Mouse (Mus musculus) fibroblast of lung, adult 2 months (primary cell): Measurements from ENCODE around the gene Uchl5.

Experiments
- DNase-seq: peaks from one replicate; pipeline ENCODE4 v3.0.0-alpha.2; 2011; ENCODE audit warnings: low read depth

Uchl5 gene

DNA sequence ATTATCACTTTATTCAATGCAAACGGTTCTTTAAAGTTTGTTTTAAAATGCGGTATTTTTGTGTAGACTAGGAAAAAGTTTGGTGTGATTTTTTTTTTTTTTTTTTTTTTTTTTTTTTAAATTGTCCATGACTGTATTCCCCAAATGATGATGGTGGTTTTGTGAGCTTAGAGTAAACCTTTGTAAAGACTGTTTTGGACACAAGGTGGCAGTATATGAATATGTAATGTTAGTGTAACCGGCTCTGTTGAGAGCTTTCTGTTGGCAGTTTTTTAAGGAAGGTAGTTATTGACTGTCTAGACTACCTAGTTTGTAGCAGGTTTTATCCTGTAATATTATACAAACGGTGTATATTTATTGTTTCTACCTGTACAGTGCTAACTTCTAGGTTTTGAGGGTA lies 26.5 kb downstream of the Uchl5 start:
- peak; percentile 57 for DNase-seq

DNA sequence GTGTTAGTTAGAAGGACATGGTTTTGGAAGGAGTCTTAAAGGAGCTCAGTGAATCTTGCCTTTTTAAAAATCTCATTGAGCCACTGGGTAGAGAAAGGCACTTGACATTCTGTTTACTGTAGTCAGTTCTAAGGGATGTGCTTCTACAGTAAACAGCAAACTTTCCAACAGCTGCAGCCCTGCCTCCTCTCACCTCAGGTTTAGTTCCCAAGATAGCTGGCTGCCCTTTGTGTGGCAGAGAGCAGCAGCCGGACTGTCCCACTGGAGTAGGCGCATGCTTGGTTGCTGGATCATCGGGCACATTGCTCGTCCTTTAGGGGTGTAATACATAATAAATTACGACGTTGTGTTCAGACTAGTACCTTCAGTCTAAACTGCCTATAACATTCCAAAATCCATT lies 32.0 kb downstream of the Uchl5 start:
- no peak for DNase-seq

DNA sequence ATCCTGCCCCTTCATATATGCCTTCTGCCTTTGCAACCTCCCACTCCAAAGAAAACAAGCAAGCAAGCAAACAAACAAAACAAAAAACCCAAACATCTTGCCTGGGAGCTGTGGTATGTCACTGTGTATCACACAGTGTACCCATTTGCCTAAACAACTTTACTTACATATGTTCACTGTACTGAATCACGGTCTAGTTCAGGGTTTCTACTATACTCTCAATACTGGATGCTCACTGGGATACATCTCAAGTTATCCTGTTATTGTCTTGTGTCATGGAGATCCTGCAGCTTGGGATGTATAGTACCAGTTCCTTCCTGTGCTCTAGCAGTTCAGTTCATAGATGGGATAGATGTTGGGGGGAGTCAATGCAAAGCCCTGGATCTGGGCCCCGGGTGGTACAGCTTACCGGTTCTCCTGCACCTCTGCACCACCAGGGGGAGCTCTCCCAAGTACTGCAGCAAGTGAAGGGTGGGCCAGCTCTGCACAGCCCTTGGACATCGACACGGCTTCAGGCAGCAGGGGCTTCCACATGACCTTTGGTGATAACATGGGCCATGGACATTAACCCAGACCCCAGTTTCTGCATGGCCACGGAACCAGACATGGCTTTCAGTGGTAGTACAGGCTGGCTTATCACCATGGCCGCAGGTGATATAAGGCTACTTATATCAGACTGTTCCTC lies 36.7 kb downstream of the Uchl5 start:
- DNase-seq = peak; percentile 9

DNA sequence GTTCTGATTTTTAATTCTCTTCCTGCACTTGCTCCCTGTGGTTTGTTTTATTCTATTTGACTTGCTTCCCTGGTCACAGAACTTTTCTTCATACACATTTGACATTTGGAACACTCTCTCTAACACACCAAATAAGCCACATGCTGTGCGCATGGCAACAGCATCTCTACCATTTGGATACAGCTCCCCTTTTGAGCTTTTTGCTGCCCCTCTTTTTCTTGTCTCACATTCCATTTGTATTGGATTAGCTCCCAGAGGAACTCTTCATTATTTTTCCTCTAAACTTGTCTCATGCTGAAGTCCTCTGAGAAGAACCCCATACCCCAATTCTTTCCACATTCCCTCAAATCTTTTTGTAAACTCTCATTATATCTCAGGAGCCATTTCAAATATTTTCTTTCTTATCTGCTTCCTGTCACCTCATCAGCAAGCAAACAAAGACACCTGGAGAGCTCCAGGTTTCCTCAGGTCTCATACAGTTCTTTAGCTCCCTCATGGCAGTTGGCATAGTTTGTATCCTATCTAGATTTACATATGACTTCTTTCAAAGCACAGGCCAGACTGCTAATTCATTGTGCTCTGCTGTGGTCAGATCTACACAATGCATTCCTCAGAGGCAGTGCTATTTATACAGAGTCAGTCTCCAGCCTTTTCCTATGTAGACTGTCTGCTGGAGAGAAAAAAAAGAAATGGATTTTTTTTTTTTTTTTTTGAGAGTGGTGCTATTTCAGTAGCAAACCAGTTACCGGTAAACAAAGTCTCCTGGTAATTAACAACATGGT lies 43.2 kb downstream of the Uchl5 start:
- no peak for DNase-seq

DNA sequence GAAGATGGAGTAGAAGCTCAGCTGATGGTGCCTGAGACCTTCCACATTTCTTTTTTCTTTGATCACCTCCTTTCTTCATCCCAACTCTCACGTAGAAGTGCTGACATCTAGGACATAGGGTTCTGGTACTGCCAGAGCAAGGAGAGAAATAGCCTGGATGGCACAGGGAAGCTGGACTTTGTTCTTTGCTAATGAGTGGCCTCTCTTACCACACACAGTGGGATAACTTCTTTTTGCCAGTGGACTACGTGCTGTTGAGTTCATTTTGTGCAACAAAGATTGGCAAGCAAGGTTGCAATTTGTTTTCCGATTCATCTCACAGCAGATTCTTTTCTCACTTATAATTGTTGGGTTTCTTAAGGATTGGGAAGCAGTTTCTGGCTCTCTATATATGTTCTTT lies 45.6 kb downstream of the Uchl5 start:
- no peak for DNase-seq

DNA sequence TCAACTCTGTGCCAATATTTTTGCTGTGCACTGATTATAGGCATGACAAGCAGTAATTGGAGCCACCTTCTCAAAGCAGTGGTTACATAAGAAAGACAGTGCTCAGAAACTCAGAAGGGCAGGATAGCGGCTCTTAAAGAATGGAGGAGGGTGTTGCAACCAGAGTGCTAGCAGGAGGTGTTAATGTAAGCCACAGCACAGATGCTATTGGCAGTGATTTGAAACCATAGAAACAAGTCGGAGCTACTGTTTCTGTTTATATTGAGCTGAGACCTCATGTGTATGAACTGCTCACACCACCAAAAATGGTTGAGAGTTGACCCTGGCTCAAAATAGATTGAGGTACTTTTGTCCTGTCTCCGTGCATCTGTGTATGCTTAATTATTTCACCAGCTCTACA lies 53.6 kb downstream of the Uchl5 start:
- DNase-seq = no peak

DNA sequence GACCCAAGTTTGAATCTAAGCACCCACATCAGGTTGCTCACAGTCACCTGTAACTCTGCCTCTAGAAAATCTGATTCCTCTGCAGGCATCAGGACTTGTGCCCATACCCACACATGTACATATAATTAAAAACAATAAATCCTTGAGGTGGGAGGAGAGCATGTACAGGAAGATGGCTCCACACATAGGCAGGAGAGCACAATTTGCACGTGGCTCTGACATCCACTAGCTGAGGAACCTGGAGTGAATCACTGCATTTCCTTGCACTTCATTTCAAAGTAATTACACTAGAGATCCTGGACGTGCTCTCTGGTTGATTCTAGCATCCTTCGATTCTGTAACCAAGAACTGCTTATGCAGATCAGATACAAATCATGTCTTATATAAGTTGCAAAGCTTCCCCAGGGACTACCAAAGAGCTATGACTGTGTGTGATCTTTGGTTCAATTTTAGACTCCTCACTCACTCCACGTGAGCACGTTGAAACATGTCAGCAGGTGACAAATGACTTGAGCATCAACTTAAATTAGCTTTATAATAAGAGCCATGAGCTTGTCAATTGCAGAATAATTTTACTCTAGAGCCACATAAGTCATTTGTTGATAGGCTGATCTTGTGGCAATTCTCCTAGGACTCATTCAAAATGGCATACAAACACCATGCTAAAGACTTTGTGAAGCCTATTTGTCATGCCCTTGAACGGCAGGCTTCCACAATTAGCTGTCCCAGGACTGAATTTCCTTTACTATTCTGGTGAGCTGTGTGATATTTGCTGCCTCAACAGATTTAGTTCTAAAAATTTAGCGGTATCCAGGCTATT lies 59.5 kb downstream of the Uchl5 start:
- DNase-seq = no peak

DNA sequence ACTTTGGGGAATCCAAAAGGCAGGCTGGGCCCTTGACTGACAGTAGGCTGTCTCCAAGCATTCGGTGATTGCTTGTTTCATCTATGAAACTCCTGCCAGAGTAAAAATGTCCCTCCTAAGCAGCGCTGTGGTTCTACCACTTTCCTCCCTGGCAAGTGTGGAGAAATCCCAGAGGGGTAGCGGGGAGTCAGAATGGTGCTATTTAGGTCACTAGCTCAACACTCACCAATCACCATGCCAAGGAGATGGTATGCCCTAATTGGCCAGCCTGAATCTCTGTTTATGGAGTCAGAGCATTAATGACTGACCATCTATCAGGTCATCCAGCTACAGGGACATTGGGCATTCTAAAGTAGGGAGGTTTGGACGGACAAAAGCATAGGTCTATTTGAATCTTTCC lies 60.6 kb downstream of the Uchl5 start:
- no peak for DNase-seq

DNA sequence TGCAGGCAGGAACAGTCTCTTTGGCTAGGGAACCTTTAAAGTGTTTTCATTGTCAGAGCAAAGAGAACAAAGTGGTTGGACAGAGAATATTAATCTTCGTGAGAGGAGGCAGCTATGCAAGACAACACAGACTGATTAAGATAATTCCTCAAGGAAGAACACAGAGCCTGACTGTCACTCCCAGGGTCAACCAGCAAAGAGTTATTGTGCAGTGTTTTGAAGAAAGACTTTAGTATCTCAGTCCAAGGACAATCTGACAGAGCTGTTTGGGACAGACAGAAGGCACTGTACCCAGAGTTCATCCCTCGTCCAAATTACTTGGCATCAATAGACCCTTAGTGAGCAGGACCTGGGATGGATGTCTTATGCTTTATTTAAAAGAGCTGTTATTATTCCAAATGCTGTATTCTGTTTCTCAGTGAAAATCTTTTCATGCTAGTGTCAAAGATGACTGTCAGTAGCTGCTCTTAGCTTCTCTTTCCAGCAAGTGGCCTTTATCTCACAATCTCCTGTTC lies 61.9 kb downstream of the Uchl5 start:
- no peak for DNase-seq

DNA sequence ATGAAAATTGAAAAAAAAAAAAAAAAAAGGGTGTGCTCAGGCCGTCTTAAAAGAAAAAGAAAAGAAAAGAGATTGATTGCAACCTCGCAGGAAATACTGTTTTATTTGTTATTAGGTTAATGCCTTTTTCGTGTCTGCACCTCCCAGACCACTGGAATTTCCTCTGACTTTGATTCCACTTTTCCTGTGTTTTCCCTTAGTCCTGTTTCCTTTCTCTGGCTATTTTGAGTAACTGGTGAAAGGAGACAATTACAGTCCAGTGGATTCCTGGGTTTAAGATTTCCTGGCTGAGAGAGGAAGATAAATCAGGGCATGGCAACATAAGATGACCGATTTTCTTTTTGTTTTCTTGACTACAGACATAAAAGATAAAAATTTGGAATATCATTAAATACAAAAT lies 75.3 kb downstream of the Uchl5 start:
- DNase-seq = peak; percentile 15

DNA sequence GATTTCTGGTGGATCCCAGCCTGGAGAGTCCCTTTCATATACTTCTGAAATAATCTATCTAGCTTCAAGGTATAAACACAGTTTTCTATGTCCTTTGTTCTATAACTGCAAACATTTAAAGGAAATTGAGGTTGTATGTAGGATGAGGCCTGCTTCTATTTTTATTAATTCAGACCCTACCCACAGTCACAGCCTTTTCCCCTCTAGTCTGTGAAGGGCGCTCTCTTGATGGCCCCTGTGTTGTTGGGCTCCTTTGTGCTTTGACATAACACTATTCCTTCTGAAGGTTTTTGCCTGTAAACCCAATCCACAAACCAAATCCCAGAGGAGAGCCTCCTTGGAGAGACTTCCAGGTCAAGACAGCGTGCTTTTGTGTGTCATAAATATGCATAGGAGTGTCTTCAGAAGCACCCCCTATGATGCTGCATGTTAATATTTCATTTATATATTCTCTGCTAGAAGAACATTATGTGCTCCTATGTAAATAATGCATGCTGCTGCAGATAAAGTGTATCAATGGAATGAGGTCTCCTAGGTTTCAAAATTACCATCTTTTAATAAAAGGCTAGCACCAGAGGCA lies 75.8 kb downstream of the Uchl5 start:
- no peak for DNase-seq

DNA sequence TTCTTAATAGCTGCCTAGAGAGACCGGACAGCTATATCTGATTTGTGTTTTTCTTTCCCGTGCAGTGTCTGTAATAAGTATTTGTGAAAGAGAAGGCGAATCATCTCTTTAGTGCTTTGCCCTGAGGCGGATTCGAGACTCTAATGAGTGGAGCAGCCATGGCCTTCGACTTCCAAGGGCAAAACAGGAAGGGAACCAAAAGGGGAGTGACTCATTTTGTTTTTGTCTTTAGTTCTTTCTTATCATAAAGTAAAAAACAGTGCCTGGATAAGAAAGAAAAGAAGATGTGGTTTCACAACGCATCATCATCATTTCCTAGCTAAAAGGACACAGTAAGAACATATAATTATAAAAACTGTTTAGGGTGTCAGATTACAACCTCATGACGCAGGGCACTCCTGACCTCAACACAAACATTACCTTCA lies 76.6 kb downstream of the Uchl5 start:
- no peak for DNase-seq

DNA sequence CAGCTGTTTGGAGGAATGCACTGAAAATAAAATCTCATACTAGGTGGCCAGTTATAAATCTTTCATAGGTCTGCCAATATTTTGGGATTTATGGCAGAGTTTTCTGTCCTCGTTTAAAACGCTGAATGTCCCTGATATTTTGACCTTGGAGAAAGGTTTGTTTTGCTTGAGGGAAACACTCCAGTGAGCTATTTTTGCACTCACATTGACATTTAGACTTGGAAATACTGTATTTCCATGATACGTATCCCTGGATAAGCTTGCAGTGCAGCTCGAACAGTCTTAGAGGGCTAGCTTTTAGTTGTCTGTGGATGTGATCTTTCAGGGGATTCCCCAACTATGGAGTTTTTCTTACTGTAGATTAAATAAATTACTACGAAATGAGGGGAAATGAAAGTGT lies 78.6 kb downstream of the Uchl5 start:
- no peak for DNase-seq
